Mouse (Mus musculus) spleen, adult 2 months (tissue): ENCODE data around the gene Dmtf1.

Experiments used
- CTCF ChIP-seq: fragments of 200-500 bp; IDR thresholded peaks from 2 replicates; pipeline ENCODE4 v1.5.1; 2011; ENCODE audit warnings: mild to moderate bottlenecking, inconsistent platforms; ENCODE audit not compliant: insufficient read depth, insufficient read length, insufficient replicate concordance; ENCODE audit errors: extremely low read depth
- POLR2A ChIP-seq: fragments of 200-500 bp; IDR thresholded peaks from 2 replicates; pipeline ENCODE4 v1.6.1; 2011; ENCODE audit warnings: low read depth, low read length, inconsistent platforms

- TF ChIP-seq CTCF, result no peak
- TF ChIP-seq POLR2A, result no peak
Measured at GRCm38 (mm10) chr5:9069599-9070209, 91.9 kb downstream of the Dmtf1 start.
